Mouse (Mus musculus): Measurements from ENCODE around the gene Gpsm1. TPM values are rescaled to one million over a fixed set of nuclear protein-coding genes. Genes with fewer than 3 reads are reported as not detected.
A peak's percentile ranks its signal among the peaks of the same experiment; 100 is the strongest.

The Gpsm1 gene
- polyA plus RNA-seq, 1 experiment from 2014 or later, result 33.0 TPM

GRCm38 (mm10) chr2:26285804-26286203 lies 29.5 kb upstream of the Gpsm1 start:
- no peak overlapping the region for H3K4me3 ChIP-seq (ENCODE audit: low read depth, low read length)
- DNase-seq (ENCODE audit: low spot score) (peak; percentile 27), ATAC-seq (no peak; the same call in 1 of the 2 replicates)
- TF ChIP-seq EP300 (IDR thresholded peaks at IDR 0.05), result no peak
- no peak for TF ChIP-seq CTCF (IDR thresholded peaks at IDR 0.05)
- H3K4me1 ChIP-seq (ENCODE audit: insufficient read depth, low read depth, low read length), result no peaks in the 10 kb centered on the region
- no peaks in the 10 kb centered on the region for H3K36me3 ChIP-seq (ENCODE audit: insufficient read depth, low read length)
- H3K27ac ChIP-seq (ENCODE audit: low read length), result no peak overlapping the region
- no peaks in the 10 kb centered on the region for H3K9me3 ChIP-seq (ENCODE audit: low read length)
- no peaks in the 10 kb centered on the region for H3K27me3 ChIP-seq (replicated peaks; ENCODE audit: insufficient read depth, low read length)
- no peak overlapping the region for H3K9ac ChIP-seq (replicated peaks; ENCODE audit: low read depth)
- WGBS, result 48% methylated on average over 7 of the region's 7 CpGs
- H3K4me2 ChIP-seq (replicated peaks; ENCODE audit: low read depth, low read length), result no peak overlapping the region

- 35% methylated on average over 7 of the region's 7 CpGs for WGBS
- no peak for ATAC-seq
Observed at GRCm38 (mm10) chr2:26286391-26286790, 28.9 kb upstream of the Gpsm1 start.

GRCm38 (mm10) chr2:26290133-26290532 lies 25.2 kb upstream of the Gpsm1 start:
- ATAC-seq (no peak), DNase-seq (ENCODE audit: low spot score) (no peak)
- no peak overlapping the region for H3K27ac ChIP-seq (ENCODE audit: low read length)
- no peaks in the 10 kb centered on the region for H3K4me1 ChIP-seq (ENCODE audit: insufficient read depth, low read depth, low read length)
- H3K9ac ChIP-seq (replicated peaks; ENCODE audit: low read depth), result no peak overlapping the region
- no peaks in the 10 kb centered on the region for H3K27me3 ChIP-seq (replicated peaks; ENCODE audit: insufficient read depth, low read length)
- H3K9me3 ChIP-seq (ENCODE audit: low read length), result no peaks in the 10 kb centered on the region
- H3K4me3 ChIP-seq (ENCODE audit: low read depth, low read length), result no peak overlapping the region
- H3K4me2 ChIP-seq (replicated peaks; ENCODE audit: low read depth, low read length), result no peak overlapping the region
- TF ChIP-seq EP300 (IDR thresholded peaks at IDR 0.05), result no peak
- TF ChIP-seq CTCF (IDR thresholded peaks at IDR 0.05), result no peak
- no peaks in the 10 kb centered on the region for H3K36me3 ChIP-seq (ENCODE audit: insufficient read depth, low read length)
- WGBS, result 77% methylated on average over 5 of the region's 5 CpGs

More at GRCm38 (mm10) chr2:26286391-26286790, 28.9 kb upstream of the Gpsm1 start:
- no peak overlapping the region for H3K9ac ChIP-seq (replicated peaks; ENCODE audit: low read depth)
- no peaks in the 10 kb centered on the region for H3K9me3 ChIP-seq (ENCODE audit: low read length)
- H3K27me3 ChIP-seq (replicated peaks; ENCODE audit: insufficient read depth, low read length), result no peaks in the 10 kb centered on the region
- H3K4me3 ChIP-seq (ENCODE audit: low read depth, low read length), result no peak overlapping the region
- no peaks in the 10 kb centered on the region for H3K4me1 ChIP-seq (ENCODE audit: insufficient read depth, low read depth, low read length)
- DNase-seq (ENCODE audit: low spot score), result no peak
- H3K4me2 ChIP-seq (replicated peaks; ENCODE audit: low read depth, low read length), result no peak overlapping the region
- H3K27ac ChIP-seq (ENCODE audit: low read length), result no peak overlapping the region
- no peak for TF ChIP-seq EP300 (IDR thresholded peaks at IDR 0.05)
- TF ChIP-seq CTCF (IDR thresholded peaks at IDR 0.05), result no peak
- H3K36me3 ChIP-seq (ENCODE audit: insufficient read depth, low read length), result no peaks in the 10 kb centered on the region

- no peaks in the 10 kb centered on the region for H3K36me3 ChIP-seq (ENCODE audit: insufficient read depth, low read length)
- H3K9me3 ChIP-seq (ENCODE audit: low read length), result no peaks in the 10 kb centered on the region
- no peak for DNase-seq (ENCODE audit: low spot score)
- no peak within 1 kb of the TSS for H3K9ac ChIP-seq (replicated peaks; ENCODE audit: low read depth)
- WGBS, result 55% methylated on average over 2 of the region's 2 CpGs
- no peak within 1 kb of the TSS for H3K4me3 ChIP-seq (ENCODE audit: low read depth, low read length)
- TF ChIP-seq CTCF (IDR thresholded peaks at IDR 0.05) (no peak), EP300 (IDR thresholded peaks at IDR 0.05) (no peak)
- no peaks in the 10 kb centered on the region for H3K27me3 ChIP-seq (replicated peaks; ENCODE audit: insufficient read depth, low read length)
- H3K4me1 ChIP-seq (ENCODE audit: insufficient read depth, low read depth, low read length), result no peaks in the 10 kb centered on the region
- no peak within 1 kb of the TSS for H3K4me2 ChIP-seq (replicated peaks; ENCODE audit: low read depth, low read length)
- H3K27ac ChIP-seq (ENCODE audit: low read length), result no peak within 1 kb of the TSS
- ATAC-seq, result no peak
Observed at GRCm38 (mm10) chr2:26294457-26294856, 20.9 kb upstream of the Gpsm1 start, which contains the start of gene Ccdc187. Gene Ccdc187 (minus strand): TSS chr2:26294557.

GRCm38 (mm10) chr2:26296606-26297195 lies 18.6 kb upstream of the Gpsm1 start:
- Histone ChIP-seq H3K4me2 (replicated peaks; ENCODE audit: low read depth, low read length) (no peak overlapping the region), H3K4me3 (ENCODE audit: low read depth, low read length) (no peak overlapping the region), H3K27ac (ENCODE audit: low read length) (no peak overlapping the region), H3K36me3 (ENCODE audit: insufficient read depth, low read length) (no peaks in the 10 kb centered on the region), H3K4me1 (ENCODE audit: insufficient read depth, low read depth, low read length) (peaks cover 7% of the 10 kb centered on the region; the same call in 1 of the 2 replicates), H3K27me3 (replicated peaks; ENCODE audit: insufficient read depth, low read length) (no peaks in the 10 kb centered on the region), H3K9me3 (ENCODE audit: low read length) (no peaks in the 10 kb centered on the region), H3K9ac (replicated peaks; ENCODE audit: low read depth) (no peak overlapping the region)
- 25% methylated on average over 6 of the region's 6 CpGs for WGBS
- DNase-seq (ENCODE audit: low spot score) (peak; percentile 52), ATAC-seq (peak; percentile 1; the same call in 1 of the 2 replicates)
- TF ChIP-seq EP300 (IDR thresholded peaks at IDR 0.05) (no peak), CTCF (IDR thresholded peaks at IDR 0.05) (no peak)

- peak; percentile 43 for ATAC-seq
- Histone ChIP-seq H3K9ac (replicated peaks; ENCODE audit: low read depth) (no peak overlapping the region), H3K27ac (ENCODE audit: low read length) (no peak overlapping the region), H3K4me1 (ENCODE audit: insufficient read depth, low read depth, low read length) (peaks cover 7% of the 10 kb centered on the region; the same call in 1 of the 2 replicates), H3K27me3 (replicated peaks; ENCODE audit: insufficient read depth, low read length) (no peaks in the 10 kb centered on the region), H3K4me2 (replicated peaks; ENCODE audit: low read depth, low read length) (no peak overlapping the region), H3K9me3 (ENCODE audit: low read length) (no peaks in the 10 kb centered on the region), H3K4me3 (ENCODE audit: low read depth, low read length) (no peak overlapping the region), H3K36me3 (ENCODE audit: insufficient read depth, low read length) (no peaks in the 10 kb centered on the region)
- DNase-seq (ENCODE audit: low spot score), result peak; percentile 72
- no peak for TF ChIP-seq EP300 (IDR thresholded peaks at IDR 0.05)
- peak; percentile 19; the same call in 1 of the 2 replicates for TF ChIP-seq CTCF (IDR thresholded peaks at IDR 0.05)
- 9% methylated on average over 10 of the region's 10 CpGs for whole genome bisulfite sequencing
Observed at GRCm38 (mm10) chr2:26298208-26298855, 17.0 kb upstream of the Gpsm1 start.
